Mouse (Mus musculus): ENCODE measurements around the gene Secisbp2. TPM values are rescaled to one million over a fixed set of nuclear protein-coding genes. Genes with fewer than 3 reads are reported as not detected.
A peak's percentile ranks its signal among the peaks of the same experiment; 100 is the strongest.

Gene Secisbp2
- polyA plus RNA-seq, 1 experiment: 8.7 TPM

- Histone ChIP-seq H3K4me3 (no peak overlapping the region), H3K79me2 (ENCODE audit: control insufficient read depth, insufficient read depth) (no peaks in the 10 kb centered on the region), H3ac (ENCODE audit: control insufficient read depth, insufficient read length) (no peak overlapping the region), H3K4me2 (ENCODE audit: low read depth) (no peak overlapping the region), H3K36me3 (ENCODE audit: control insufficient read depth, insufficient read depth) (peaks cover 45% of the 10 kb centered on the region), H3K27me3 (ENCODE audit: control insufficient read depth, insufficient read depth, insufficient read length) (no peaks in the 10 kb centered on the region)
- TF ChIP-seq MYOD1 (IDR thresholded peaks at IDR 0.05; ENCODE audit: control insufficient read depth in 1 of 3, insufficient read length in 2 of 3, low read depth in 2 of 3) (peak in 1 of 3 experiments; percentile 17), REST (IDR thresholded peaks at IDR 0.05; ENCODE audit: insufficient read depth, insufficient read length) (no peak)
Observed at GRCm38 (mm10) chr13:51676641-51677040, 25.1 kb downstream of the Secisbp2 start.

GRCm38 (mm10) chr13:51677041-51677440 lies 25.5 kb downstream of the Secisbp2 start:
- Histone ChIP-seq H3ac (ENCODE audit: control insufficient read depth, insufficient read length) (no peak overlapping the region), H3K36me3 (ENCODE audit: control insufficient read depth, insufficient read depth) (peaks cover 46% of the 10 kb centered on the region), H3K4me3 (no peak overlapping the region), H3K79me2 (ENCODE audit: control insufficient read depth, insufficient read depth) (no peaks in the 10 kb centered on the region), H3K27me3 (ENCODE audit: control insufficient read depth, insufficient read depth, insufficient read length) (no peaks in the 10 kb centered on the region), H3K4me2 (ENCODE audit: low read depth) (no peak overlapping the region)
- TF ChIP-seq TCF12 (IDR thresholded peaks at IDR 0.05; ENCODE audit: insufficient read depth, poor library complexity, severe bottlenecking) (no peak), MYOD1 (IDR thresholded peaks at IDR 0.05; ENCODE audit: control insufficient read depth in 1 of 3, insufficient read length in 2 of 3, low read depth in 2 of 3) (no peak), REST (IDR thresholded peaks at IDR 0.05; ENCODE audit: insufficient read depth, insufficient read length) (no peak), SRF (IDR thresholded peaks at IDR 0.05; ENCODE audit: control insufficient read depth, insufficient read length, low read depth) (no peak), MYOG (IDR thresholded peaks at IDR 0.05; ENCODE audit: control insufficient read depth in 1 of 3, insufficient read depth in 1 of 3, insufficient read length in 2 of 3, low read depth in 2 of 3) (no peak), USF1 (IDR thresholded peaks at IDR 0.05; ENCODE audit: low read depth) (no peak), POLR2A (IDR thresholded peaks at IDR 0.05; ENCODE audit: insufficient read length, low read depth) (no peak), POLR2AphosphoS2 (IDR thresholded peaks at IDR 0.05; ENCODE audit: insufficient read length, low read depth) (no peak), MAX (IDR thresholded peaks at IDR 0.05; ENCODE audit: low read depth) (no peak), E2F4 (IDR thresholded peaks at IDR 0.05; ENCODE audit: insufficient read depth) (no peak), TCF3 (IDR thresholded peaks at IDR 0.05; ENCODE audit: insufficient read length, low read depth) (no peak), CEBPB (IDR thresholded peaks at IDR 0.05; ENCODE audit: insufficient read depth, poor library complexity, severe bottlenecking) (no peak)

- TF ChIP-seq TCF12 (IDR thresholded peaks at IDR 0.05; ENCODE audit: insufficient read depth, poor library complexity, severe bottlenecking): no peak
- TF ChIP-seq USF1 (IDR thresholded peaks at IDR 0.05; ENCODE audit: low read depth): no peak
- no peak for TF ChIP-seq POLR2AphosphoS2 (IDR thresholded peaks at IDR 0.05; ENCODE audit: insufficient read length, low read depth)
- TF ChIP-seq POLR2A (IDR thresholded peaks at IDR 0.05; ENCODE audit: insufficient read length, low read depth): no peak
- TF ChIP-seq REST (IDR thresholded peaks at IDR 0.05; ENCODE audit: insufficient read depth, insufficient read length): no peak
- TF ChIP-seq E2F4 (IDR thresholded peaks at IDR 0.05; ENCODE audit: insufficient read depth): no peak
- no peak for TF ChIP-seq MYOG (IDR thresholded peaks at IDR 0.05; ENCODE audit: control insufficient read depth in 1 of 3, insufficient read depth in 1 of 3, insufficient read length in 2 of 3, low read depth in 2 of 3)
- no peak for TF ChIP-seq SRF (IDR thresholded peaks at IDR 0.05; ENCODE audit: control insufficient read depth, insufficient read length, low read depth)
- no peak for TF ChIP-seq MAX (IDR thresholded peaks at IDR 0.05; ENCODE audit: low read depth)
- no peak for TF ChIP-seq TCF3 (IDR thresholded peaks at IDR 0.05; ENCODE audit: insufficient read length, low read depth)
- no peak for TF ChIP-seq CEBPB (IDR thresholded peaks at IDR 0.05; ENCODE audit: insufficient read depth, poor library complexity, severe bottlenecking)
- no peak for TF ChIP-seq MYOD1 (IDR thresholded peaks at IDR 0.05; ENCODE audit: control insufficient read depth in 1 of 3, insufficient read length in 2 of 3, low read depth in 2 of 3)
Observed at GRCm38 (mm10) chr13:51677630-51678185, 26.2 kb downstream of the Secisbp2 start.

GRCm38 (mm10) chr13:51678687-51679086 lies 27.2 kb downstream of the Secisbp2 start:
- TF ChIP-seq MYOG (IDR thresholded peaks at IDR 0.05; ENCODE audit: control insufficient read depth in 1 of 3, insufficient read depth in 1 of 3, insufficient read length in 2 of 3, low read depth in 2 of 3) (peak in 1 of 3 experiments; percentile 63), MYOD1 (IDR thresholded peaks at IDR 0.05; ENCODE audit: control insufficient read depth in 1 of 3, insufficient read length in 2 of 3, low read depth in 2 of 3) (peak in 2 of 3 experiments; percentile 37 to 38), E2F4 (IDR thresholded peaks at IDR 0.05; ENCODE audit: insufficient read depth) (no peak)
- no peak overlapping the region for H3K4me2 ChIP-seq (ENCODE audit: low read depth)
- no peak overlapping the region for H3ac ChIP-seq (ENCODE audit: control insufficient read depth, insufficient read length)
- H3K79me2 ChIP-seq (ENCODE audit: control insufficient read depth, insufficient read depth): no peaks in the 10 kb centered on the region
- H3K36me3 ChIP-seq (ENCODE audit: control insufficient read depth, insufficient read depth): peaks cover 48% of the 10 kb centered on the region
- no peak overlapping the region for H3K4me3 ChIP-seq
- H3K27me3 ChIP-seq (ENCODE audit: control insufficient read depth, insufficient read depth, insufficient read length): no peaks in the 10 kb centered on the region

More at GRCm38 (mm10) chr13:51677630-51678185, 26.2 kb downstream of the Secisbp2 start:
- no peak overlapping the region for H3ac ChIP-seq (ENCODE audit: control insufficient read depth, insufficient read length)
- no peak overlapping the region for H3K4me2 ChIP-seq (ENCODE audit: low read depth)
- H3K79me2 ChIP-seq (ENCODE audit: control insufficient read depth, insufficient read depth): no peaks in the 10 kb centered on the region
- no peak overlapping the region for H3K4me3 ChIP-seq
- H3K27me3 ChIP-seq (ENCODE audit: control insufficient read depth, insufficient read depth, insufficient read length): no peaks in the 10 kb centered on the region
- peaks cover 48% of the 10 kb centered on the region for H3K36me3 ChIP-seq (ENCODE audit: control insufficient read depth, insufficient read depth)

GRCm38 (mm10) chr13:51679332-51679731 lies 27.8 kb downstream of the Secisbp2 start:
- no peak overlapping the region for H3K4me3 ChIP-seq
- no peak overlapping the region for H3ac ChIP-seq (ENCODE audit: control insufficient read depth, insufficient read length)
- H3K27me3 ChIP-seq (ENCODE audit: control insufficient read depth, insufficient read depth, insufficient read length): no peaks in the 10 kb centered on the region
- peaks cover 49% of the 10 kb centered on the region for H3K36me3 ChIP-seq (ENCODE audit: control insufficient read depth, insufficient read depth)
- H3K79me2 ChIP-seq (ENCODE audit: control insufficient read depth, insufficient read depth): no peaks in the 10 kb centered on the region
- H3K4me2 ChIP-seq (ENCODE audit: low read depth): no peak overlapping the region
- no peak for TF ChIP-seq MAX (IDR thresholded peaks at IDR 0.05; ENCODE audit: low read depth)
